Mouse (Mus musculus) lung, postnatal 0 days (tissue): ENCODE measurements at regions not wholly inside any gene's neighbourhood (a gene's known extent, or its start where the extent isn't known, plus 50 kb on each side); places are given as distances from the start of the nearest gene placed in this dataset.

Experiments used
- CTCF ChIP-seq: IDR thresholded peaks from 2 replicates; pipeline ENCODE4 v1.5.1; 2016; ENCODE audit warnings: antibody characterized with exemption, mild to moderate bottlenecking
- EP300 ChIP-seq: IDR thresholded peaks from 2 replicates; pipeline ENCODE4 v1.6.1; 2016; ENCODE audit warnings: antibody characterized with exemption, mild to moderate bottlenecking, control low read depth

DNA sequence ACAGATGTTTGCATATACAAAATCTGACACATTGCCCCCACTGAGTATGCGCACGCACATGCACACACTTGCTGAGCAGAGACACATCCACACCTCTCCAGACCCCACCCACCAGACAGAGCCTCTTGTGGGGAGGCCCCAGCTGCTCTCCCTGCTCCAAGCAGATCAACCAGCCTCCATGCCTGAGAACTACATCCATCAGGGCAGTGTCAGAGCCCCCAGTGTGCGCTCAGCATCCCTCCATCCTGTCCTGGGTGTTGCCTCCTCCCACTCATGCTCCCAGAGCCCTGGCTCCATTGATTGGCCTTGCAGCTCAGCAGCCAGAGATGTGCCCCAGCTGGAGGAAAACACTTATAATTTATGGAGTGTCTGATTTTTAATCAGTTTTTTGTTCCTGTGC lies 124.1 kb upstream of the Rpl38 start:
- no peak for TF ChIP-seq CTCF
- TF ChIP-seq EP300, result no peak
